Mouse (Mus musculus) brain, embryonic 18.5 days (tissue): ENCODE data around the gene Tst.

Experiments used
- DNase-seq: peaks from one replicate; pipeline ENCODE4 v3.0.0-alpha.2; 2012; ENCODE audit warnings: low read depth, low spot score

Gene Tst

DNA sequence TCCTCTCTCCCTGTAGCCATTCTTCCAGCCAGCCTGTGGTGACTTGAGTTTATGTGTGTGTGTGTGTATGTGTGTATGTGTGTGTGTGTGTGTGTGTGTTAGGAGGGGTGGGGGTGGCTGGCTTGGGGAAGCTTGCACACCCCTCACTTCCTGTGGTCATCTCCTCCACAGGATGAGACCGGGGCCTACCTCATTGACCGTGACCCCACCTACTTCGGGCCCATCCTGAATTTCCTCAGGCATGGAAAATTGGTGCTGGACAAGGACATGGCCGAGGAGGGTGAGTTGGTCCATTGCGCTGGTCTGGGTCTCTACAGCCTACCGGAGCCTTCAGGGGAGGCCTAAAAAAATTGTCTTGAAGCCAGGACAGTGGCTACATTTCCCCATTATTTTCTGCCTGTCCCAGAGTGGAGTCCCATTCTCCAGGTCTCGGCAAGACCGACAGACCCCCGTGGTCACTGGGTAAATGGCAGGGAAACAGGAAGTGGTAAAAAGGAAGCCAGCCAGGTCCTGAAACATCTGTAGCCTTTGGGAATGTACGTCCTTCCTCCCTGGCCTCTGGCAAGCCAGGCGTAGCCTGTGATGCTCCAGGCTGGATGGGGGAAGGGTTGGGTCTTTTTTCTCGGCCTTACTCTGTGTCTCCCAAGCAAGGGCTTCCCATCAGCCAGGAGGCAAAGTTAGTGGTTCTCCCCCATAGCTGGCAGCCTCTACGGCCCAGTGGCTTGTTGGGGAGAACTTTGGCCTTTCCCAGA lies 24.3 kb upstream of the Tst start:
- DNase-seq: no peak

DNA sequence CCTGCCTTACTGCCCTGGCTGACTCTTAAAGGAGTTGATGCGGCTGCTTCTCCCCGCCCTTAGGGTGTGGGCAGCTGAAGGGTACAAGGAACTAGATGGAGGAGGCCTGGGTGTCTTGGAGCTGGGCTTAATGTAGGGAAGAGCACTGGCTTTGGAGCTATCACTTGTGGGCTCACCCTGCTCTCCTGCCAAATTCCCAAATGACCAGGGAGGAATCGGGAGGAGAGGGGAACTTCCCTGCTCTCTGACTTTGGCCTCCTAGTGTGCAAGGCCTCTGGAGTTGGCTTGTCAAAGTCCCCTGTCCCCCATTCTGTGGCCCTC lies 23.4 kb upstream of the Tst start:
- DNase-seq: no peak

DNA sequence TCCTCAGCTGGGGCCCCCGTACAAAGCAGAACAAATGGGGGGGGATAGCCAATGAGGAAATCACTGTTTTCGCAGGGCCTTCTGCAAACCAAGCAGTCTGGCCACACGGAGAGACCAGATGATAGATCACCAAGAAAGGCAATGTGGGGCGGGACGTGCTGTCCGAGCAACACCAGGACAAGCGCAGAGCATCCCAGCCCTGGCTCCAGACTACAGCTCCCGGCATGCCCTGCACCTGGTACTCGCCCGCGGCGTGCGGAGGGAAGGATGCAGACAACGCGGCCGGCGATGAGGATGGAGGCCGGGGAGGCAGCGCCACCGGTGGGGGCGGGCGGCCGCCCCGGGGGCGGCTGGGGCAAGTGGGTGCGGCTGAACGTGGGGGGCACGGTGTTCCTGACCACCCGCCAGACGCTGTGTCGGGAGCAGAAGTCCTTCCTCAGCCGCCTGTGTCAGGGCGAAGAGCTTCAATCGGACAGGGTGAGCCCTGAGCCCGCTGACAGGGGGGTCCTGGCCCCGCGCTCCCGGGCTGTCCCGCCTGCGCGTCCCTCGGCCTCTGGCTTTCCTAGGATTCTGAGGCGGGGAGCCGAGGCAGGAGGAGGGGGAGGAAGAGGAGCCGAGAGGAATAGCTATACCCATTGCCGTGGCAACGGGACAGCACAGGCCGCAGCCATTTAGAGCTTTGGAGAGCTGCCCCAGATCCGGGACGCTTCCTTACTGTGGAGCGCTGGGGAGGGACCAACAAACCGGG lies 22.9 kb upstream of the Tst start, which contains the start of gene Kctd17:
TSS of gene Kctd17 (plus strand) at position 174 of the 748 bp plus-strand sequence.
- DNase-seq: peak; percentile 42

DNA sequence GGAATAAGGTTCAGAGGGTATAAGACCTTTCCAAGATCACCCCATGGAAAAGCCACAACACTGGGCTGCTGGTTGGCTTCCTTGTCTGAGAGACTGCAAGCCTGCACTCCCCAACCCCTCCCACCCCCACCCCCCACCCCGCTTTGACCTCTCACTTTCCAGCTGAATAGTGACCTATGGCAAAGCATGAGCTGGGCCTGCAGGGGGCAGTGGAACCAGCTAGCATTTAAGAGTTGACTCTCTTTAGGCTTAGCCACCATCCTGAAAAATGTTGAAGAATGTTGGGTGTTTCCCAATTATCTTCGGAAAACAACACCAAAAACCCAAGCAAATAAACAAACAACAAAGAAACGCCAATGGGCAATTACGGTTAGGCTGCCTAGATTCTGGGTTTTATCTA lies 19.5 kb upstream of the Tst start:
- no peak for DNase-seq

DNA sequence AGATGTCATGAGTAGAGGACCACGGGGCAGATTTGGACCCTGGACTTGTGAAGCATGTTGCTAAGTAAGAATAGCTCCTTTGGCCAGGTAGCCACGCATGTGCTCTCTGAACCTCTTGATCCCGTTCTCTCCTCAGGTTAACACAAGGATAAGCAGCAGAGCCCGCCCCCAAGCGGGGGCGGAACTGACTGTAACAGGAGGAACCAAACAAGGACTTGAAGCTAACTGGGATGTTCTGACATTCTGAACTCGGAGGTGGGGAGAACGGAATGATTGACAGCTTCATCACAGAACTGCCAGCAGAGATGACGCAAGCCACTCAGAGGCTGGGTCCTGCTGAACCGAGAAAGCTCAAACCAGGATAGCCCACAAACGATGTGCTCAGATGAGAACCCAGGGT lies 18.8 kb upstream of the Tst start:
- no peak for DNase-seq

DNA sequence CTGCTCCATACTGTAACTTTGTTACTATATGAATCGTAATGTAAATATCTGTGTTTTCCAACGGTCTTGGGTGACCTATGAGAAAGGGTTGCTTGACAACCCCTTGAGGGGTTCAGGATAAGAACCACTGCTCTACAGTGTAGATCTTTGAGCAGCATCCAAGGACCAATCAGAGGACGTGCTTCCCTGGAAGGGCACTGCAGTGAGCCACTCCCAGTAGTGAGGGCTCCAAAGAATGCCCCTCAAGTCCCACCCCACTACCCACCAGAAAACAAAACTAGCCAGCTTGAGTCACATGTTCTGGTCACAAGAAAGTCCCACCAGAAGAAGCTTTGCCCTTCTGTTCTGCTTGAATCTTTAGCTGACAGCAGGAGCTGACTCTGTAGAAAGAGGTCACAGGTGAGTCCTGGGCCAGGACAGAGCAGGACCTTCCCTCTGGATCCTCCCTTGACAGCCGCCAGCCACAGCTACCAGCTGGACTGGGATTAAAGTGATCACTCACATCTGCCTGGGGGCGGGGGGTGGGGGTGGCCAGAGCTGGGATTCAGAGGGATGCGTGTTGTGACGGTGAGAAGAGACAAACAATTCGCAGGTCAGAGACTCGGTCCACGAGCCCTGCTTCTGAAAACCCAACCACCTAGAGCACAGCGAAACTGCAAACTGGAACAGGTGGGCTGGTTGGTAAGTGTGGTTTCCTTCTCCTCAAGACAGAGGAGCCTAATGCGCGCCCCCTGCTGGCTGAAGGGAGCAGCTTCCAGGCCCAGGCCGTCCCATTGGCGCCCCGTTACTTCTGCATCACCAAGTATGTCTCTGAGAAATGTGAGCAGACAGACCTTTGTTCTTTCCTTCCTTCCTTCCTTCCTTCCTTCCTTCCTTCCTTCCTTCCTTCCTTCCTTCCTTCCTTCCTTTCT lies 16.6 kb upstream of the Tst start:
- no peak for DNase-seq

DNA sequence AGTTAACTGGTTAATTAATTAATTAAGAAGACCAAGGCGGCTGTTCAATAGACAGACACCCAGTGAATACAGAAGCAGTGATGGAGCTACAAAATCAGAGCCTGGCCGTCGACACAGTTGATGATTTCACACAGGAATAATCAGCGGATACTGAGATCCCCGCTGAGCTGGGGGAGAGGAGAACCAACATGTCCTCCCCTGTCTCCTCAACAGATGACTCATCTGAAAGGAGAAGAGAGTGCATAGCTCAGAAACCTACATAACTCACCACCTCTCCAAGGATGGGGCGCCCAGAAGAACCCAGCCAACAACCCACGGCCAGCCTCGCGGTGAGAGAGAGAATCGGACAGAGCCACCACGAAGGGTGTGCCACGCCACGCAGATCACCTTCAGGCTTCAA lies 14.7 kb upstream of the Tst start:
- no peak for DNase-seq

DNA sequence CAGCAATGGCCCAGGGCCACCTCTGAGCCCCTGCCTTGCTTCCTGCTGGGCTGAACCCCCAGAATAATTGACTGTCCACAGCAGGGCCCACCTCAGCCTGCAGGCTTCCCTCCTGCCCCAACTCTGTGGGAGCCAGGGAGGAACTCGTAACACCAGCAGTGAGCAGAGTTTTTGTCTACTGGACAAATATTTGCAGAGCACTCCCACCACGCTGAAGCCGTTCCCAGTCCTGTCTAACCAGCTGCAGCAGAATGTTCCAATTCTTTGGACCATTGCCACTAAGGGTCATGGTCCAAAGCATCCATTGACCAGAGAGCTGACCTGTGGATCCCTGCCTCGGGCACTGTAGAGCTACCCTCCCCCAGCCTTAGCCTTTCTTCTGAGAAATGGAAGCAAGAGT lies 11.2 kb upstream of the Tst start:
- DNase-seq: no peak

DNA sequence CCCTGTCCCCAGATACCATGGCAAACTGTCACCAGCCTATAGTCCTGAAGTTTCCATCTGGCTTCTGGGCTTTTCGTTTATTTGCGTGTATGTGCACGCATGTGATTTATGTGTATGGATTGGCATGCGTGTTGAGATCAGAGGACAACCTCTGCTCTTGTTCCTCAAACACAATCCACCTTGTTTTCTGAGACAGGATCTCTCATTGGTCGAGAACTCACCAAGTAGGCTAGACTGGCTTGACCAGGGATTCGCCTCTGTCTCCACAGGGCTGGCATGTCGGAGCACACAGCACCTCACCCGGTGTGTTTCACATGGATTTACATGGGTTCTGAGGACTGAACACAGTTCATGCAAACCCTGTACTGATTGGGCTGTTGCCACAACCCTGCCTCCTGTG lies 8.4 kb upstream of the Tst start:
- no peak for DNase-seq

DNA sequence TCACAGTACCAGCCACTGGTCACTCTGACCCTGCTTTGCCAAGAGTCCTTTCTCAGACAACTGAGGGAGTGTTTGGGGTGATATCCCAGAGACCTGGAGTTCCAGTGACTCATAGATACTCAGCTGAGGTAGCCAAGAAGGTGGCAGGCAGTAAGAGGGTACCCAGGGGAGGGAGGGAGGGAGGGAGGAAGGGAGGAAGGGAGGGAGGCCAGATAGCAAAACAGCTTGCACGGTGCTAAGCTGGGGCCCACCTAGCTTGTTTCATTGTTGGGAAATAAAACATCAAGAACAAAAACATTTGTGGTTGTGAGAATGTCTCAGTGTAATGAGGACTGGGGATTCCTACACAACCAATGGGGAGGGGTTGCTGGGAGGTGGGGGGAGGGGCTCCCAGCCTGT lies 8.0 kb upstream of the Tst start:
- no peak for DNase-seq

DNA sequence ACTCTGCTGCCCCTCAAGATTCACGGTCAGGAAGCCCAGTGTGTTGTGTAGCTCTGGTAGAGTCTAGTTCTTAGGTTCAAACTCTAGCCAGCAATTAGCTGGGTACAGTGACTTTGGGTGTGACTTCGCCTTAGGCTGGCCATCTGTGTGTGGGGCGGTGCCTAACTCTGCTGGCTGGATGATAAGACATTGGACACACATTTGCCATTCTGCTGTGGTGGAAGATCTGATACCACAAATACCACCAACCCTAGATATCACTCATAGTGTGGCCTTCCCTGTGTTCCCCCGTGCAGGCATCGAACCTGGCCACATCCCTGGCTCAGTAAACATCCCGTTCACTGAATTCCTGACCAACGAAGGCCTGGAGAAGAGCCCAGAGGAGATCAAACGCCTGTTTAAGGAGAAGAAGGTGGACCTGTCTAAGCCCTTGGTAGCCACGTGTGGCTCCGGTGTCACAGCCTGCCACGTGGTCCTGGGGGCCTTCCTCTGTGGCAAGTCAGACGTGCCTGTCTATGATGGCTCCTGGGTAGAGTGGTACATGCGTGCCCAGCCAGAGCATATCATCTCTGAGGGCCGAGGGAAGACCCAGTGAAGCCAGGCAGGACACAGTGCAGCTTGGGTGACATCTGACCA lies 7.5 kb upstream of the Tst start:
- no peak for DNase-seq

DNA sequence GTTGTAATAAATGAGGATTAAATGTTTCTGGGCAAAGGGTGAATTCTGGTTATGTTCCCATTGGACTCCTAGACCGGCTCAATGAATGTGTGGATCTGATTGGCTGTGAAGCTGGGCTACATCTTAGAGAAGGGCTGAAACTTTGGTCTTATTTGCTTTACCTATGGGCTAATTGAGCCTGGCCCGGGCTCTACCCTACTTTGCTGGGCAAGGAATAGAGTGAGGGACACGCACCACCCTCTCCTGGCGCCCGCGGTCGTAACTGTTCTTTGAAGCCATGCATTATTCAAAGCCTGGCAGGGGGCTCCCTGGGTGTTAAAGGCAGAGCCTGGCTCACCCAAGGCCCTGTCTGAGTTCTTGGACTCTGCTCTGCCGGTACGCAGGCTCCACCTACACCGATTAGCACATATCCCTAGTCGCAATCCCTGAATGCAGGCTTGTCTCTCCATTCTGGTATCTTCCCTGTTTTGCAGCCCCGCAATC lies 3.9 kb upstream of the Tst start:
- DNase-seq: no peak

DNA sequence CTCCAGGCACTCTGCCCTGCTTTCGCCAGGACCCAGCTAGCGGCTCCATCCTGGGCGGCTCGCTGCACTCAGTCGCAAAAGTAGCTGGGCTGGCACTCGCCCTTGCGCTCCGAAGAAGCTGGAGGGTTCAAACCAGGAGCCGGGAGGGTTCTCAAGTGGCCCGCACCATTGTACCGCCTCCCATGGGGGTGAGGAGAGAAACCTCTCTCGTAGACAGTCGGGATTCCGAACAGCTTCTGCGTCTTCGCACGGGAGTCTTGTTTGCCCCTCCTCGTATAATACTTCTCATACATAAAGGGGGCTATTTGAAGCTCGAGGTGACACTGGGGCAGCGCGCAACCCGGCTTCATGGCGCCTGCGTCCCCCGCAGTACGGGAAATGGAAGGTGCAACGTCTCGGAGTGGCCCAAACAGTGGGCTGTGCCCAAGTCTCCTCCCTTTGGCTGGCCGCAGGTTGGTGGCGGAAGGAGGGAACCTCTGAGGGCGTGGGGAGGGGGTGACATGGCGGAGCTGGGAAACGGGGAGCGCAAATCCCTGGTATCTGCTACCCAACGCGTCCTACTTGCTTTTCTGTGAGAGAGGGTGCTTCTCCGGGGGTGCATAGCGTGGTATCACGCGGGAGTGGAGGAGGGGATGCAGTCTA lies 707 bp upstream of the Tst start, which contains the start of gene Mpst:
TSS of gene Mpst (plus strand) at position 124 of the 642 bp plus-strand sequence.
- no peak for DNase-seq

DNA sequence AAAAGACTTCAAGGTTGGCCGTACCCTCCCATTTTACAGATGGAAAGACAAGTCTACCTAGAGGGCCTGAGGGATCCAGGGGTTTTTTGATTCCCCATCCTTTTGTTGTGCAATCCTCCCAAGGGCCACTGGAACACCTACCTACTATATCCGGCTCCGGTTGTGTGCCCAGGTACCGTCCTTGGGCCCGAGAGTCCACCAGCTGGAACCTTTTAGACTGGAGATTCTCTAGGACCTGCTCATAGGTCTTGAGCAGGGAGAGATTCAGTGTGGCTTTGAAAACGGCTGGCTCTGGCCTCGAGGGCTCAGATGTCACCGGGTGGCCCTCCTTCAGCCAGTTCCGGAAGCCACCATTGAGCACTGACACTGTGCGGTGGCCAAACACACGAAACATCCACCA lies 609 bp downstream of the Tst start:
- DNase-seq: no peak

DNA sequence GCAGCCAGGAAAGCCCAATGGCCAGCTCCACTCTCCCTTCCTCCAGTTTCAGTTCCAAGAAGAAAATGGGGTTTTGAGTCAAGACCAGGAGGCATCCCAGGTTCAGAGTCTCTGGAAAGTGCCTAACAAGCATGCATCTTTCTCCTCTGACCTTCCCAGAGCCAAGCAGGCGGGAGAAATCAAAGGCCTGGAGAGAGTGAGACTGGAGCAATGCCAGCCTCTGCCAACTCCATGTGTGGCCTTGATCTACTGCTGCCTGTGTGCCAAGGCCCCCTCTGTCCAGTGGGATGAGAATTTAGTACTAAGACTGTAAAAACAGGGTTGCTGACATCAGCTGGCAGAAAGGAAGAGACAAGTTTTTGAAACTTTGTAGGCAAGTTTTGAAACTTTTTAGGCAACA lies 1.8 kb downstream of the Tst start:
- no peak for DNase-seq

DNA sequence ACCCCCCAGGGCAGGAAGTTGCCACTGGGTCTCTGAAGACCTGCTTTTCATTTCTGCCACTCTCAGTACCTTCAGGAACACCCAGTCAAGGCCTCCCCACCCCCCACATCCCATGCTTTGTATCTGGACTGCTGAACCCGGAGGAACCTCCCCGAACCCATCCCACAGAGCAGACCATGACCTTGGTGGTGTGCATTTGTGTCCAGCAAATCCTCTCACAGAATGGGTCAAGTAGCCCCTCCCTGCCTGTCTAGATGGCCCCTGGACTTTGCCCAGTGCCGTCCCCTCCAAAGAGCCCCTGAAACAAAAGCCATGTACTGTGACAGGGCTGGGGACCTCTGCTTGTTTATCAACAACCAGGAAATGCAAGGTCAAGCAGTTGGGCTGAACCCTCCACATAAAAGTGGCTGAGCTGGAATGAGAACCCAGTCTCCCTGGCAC lies 2.4 kb downstream of the Tst start:
- no peak for DNase-seq

DNA sequence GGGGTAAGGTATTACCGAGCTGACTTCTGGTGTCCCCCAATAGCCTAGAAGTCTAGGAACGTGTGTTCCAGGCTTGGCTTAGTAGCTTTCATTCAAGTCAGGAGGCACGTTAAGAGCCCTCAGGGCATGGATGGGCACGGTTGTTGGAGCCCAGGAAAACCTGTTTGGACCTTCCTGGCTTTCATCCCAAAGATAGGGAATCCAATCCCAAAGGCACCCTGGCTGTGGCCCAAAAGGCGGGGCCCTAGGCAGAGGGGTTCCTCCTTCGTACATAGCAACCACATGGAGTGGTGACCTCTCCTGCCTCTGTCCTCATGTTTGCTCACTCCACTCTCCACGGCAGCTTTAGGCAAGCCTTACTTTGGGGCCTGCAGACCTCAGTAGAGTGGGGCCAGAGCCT lies 3.3 kb downstream of the Tst start:
- DNase-seq: no peak

DNA sequence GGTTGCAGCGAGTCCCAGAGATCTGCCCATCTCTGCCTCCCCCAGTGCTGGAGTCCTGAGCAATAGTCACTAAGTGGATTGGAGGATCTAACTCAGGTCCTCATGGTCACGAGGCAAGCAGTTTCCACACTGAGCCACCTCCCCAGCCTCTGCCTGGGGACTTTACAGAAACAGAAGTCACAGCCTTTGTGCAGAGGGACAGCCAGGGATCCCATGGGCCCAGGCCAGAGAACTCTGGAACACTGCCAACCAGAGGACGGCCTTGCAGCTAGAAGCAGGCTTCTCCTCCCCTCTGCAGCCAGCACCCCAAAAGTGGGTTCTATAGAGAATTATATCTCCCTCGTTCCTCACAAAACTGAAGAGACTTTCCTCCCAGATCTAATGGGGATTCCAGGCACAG lies 3.8 kb downstream of the Tst start:
- DNase-seq: no peak

DNA sequence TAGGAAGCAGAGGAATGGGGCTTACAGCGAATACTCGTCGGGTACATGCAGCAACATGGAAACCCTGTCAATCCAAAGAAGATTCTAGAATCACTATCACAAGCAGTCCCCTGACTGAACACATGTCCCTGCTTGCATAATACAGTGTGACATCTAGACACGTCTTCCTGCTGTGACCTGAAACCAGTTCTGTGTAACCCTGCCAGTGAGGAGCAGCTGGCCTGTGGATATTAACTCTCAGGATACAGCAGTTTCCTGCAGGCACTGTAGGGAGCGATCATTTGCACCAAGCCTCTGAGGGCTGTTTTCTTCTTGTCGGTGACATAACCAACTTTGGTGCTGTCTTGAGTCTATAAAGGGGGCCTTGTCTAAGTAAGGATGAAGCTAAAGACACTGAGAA lies 4.4 kb downstream of the Tst start:
- DNase-seq: no peak

DNA sequence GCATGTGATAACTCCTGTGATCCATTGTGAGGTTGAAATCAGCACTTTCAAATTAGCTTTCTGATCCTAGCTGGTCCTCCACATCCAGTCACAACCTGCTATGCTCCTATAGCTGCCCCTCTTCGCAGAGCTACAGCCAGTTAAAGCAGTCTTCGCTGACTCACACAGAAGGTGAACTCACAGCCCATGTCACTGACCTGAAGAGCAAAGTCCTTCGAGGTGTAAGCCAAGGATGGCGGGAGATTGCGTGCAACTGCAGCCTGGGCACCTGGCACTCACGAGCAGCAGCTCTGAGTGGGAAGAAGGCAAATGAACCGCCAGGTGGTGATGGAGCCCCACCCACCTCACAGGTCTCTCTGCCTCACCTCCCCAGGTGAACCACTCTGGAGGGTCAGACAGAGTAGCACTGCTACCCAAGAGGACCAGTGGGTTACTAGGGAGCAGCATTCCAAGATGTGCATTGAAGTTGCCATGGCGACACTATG lies 10.2 kb downstream of the Tst start, which contains the start of gene Tex33:
TSS of gene Tex33 (minus strand) at position 435 of the 485 bp plus-strand sequence.
- no peak for DNase-seq

DNA sequence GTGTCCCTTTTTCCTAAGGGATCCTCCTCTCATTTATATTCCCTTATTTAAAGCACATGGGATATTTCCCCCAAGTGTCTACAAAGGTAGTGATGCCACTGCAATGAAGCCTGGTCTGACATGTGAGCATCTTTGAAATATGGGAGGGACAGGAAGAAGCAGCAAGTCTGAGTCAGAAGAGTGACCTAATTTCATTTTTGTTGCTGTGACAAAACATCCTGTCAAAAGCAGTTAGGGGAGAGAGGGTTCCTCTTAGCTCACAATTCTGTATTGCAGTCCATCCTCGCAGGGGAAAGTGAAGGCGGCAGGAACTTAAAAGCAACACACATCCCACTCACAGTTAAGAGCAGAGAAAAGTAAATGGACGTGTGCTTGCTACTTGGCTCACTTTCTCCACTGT lies 14.9 kb downstream of the Tst start:
- no peak for DNase-seq
